Mouse (Mus musculus): ENCODE data around the gene Gm11214.

GRCm38 (mm10) chr4:63702006-63702704 lies 39.0 kb upstream of the Gm11214 start:
- no peak for TF ChIP-seq CTCF (IDR thresholded peaks at IDR 0.05; ENCODE audit: low read depth, low read length)
- TF ChIP-seq POLR2A (IDR thresholded peaks at IDR 0.05; ENCODE audit: insufficient read depth, low read length): no peak
